Mouse (Mus musculus) hindbrain, embryonic 15.5 days (tissue): ENCODE measurements around the gene Arhgef38. TPM values are rescaled to one million over a fixed set of nuclear protein-coding genes. Genes with fewer than 3 reads are reported as not detected.

ENCODE experiments used
- ATAC-seq: fragments of 200-750 bp; cut with Nextera tagmentation; 2 replicates; pipeline ENCODE4 v1.8.0; 2017; ENCODE audit warnings: low read depth, moderate number of reproducible peaks, moderate TSS enrichment; ENCODE audit not compliant: low FRiP score
- H3K27ac ChIP-seq: fragments of 300-500 bp; sonication (generic); replicated peaks from 2 replicates; pipeline ENCODE4 v1.5.1; 2015; ENCODE audit warnings: mild to moderate bottlenecking, inconsistent platforms
- H3K27me3 ChIP-seq: fragments of 300-500 bp; sonication (generic); 2 replicates; pipeline ENCODE4 v1.6.1; 2015; ENCODE audit warnings: control low read depth, inconsistent platforms
- H3K36me3 ChIP-seq: fragments of 300-500 bp; sonication (generic); 2 replicates; pipeline ENCODE4 v1.6.1; 2015; ENCODE audit warnings: control low read depth, inconsistent platforms
- H3K4me1 ChIP-seq: fragments of 300-500 bp; sonication (generic); replicated peaks from 2 replicates; pipeline ENCODE4 v1.6.1; 2015; ENCODE audit warnings: control low read depth, inconsistent platforms
- H3K4me2 ChIP-seq: fragments of 300-500 bp; sonication (generic); 2 replicates; pipeline ENCODE4 v1.6.1; 2015; ENCODE audit warnings: moderate library complexity, mild to moderate bottlenecking, inconsistent platforms
- H3K4me3 ChIP-seq: fragments of 300-500 bp; sonication (generic); 2 replicates; pipeline ENCODE4 v1.5.1; 2015; ENCODE audit warnings: mild to moderate bottlenecking, inconsistent platforms
- H3K9ac ChIP-seq: fragments of 300-500 bp; sonication (generic); 2 replicates; pipeline ENCODE4 v1.6.1; 2015; ENCODE audit warnings: inconsistent platforms
- H3K9me3 ChIP-seq: fragments of 300-500 bp; sonication (generic); 2 replicates; pipeline ENCODE4 v1.6.1; 2016; ENCODE audit warnings: control low read depth, inconsistent platforms
- WGBS: fragments of 180-500 bp; shearing (Covaris S2); methylation state at CpG from one replicate; pipeline ENCODE4 v1.1.7; 2015; 5-methylcytosine and 5-hydroxymethylcytosine counted together
- polyA plus RNA-seq: library from polyadenylated mRNA; unstranded; fragments of >200 nt; fragmentation: Nextera tagmentation; extraction: Ambion mirVana; gene quantifications from 2 replicates; pipeline ENCODE4 v1.2.1, GENCODE M21; 2015

The Arhgef38 gene
- polyA plus RNA-seq, 1 experiment from 2014 or later: not detected

- H3K4me1 ChIP-seq: peaks cover 26% of the 10 kb centered on the region
- WGBS: under 1% methylated on average over 43 of the region's 44 CpGs
- H3K27ac ChIP-seq: peak overlapping the region; percentile 97
- peak overlapping the region; percentile 97 for H3K4me3 ChIP-seq
- H3K27me3 ChIP-seq: no peaks in the 10 kb centered on the region
- peak; percentile 90; the same call in 1 of the 2 replicates for ATAC-seq
- peak overlapping the region; percentile 94 for H3K9ac ChIP-seq
- H3K4me2 ChIP-seq: peak overlapping the region; percentile 76
- no peaks in the 10 kb centered on the region for H3K36me3 ChIP-seq
- no peaks in the 10 kb centered on the region for H3K9me3 ChIP-seq
Measured at GRCm38 (mm10) chr3:133091121-133091663, 143.6 kb downstream of the Arhgef38 start.

- H3K4me3 ChIP-seq: peak overlapping the region; percentile 97
- WGBS: 12% methylated on average over 11 of the region's 11 CpGs
- peaks cover 26% of the 10 kb centered on the region for H3K4me1 ChIP-seq
- no peaks in the 10 kb centered on the region for H3K9me3 ChIP-seq
- H3K27ac ChIP-seq: peak overlapping the region; percentile 97
- H3K4me2 ChIP-seq: peak overlapping the region; percentile 76
- H3K27me3 ChIP-seq: no peaks in the 10 kb centered on the region
- peak overlapping the region; percentile 94 for H3K9ac ChIP-seq
- no peak for ATAC-seq
- no peaks in the 10 kb centered on the region for H3K36me3 ChIP-seq
Measured at GRCm38 (mm10) chr3:133090247-133091120, 144.3 kb downstream of the Arhgef38 start.

GRCm38 (mm10) chr3:133085858-133086257, 148.9 kb downstream of the Arhgef38 start:
- peak; percentile 73 for ATAC-seq
- Histone ChIP-seq H3K9me3 (no peaks in the 10 kb centered on the region), H3K27me3 (no peaks in the 10 kb centered on the region), H3K27ac (no peak overlapping the region), H3K36me3 (peaks cover 15% of the 10 kb centered on the region; the same call in 1 of the 2 replicates), H3K4me1 (peaks cover 7% of the 10 kb centered on the region), H3K4me2 (no peak overlapping the region), H3K9ac (no peak overlapping the region), H3K4me3 (no peak overlapping the region)
- WGBS: 66% methylated on average over 3 of the region's 3 CpGs

GRCm38 (mm10) chr3:133082736-133083135, 152.0 kb downstream of the Arhgef38 start:
- Histone ChIP-seq H3K9me3 (no peaks in the 10 kb centered on the region), H3K27ac (no peak overlapping the region), H3K4me3 (no peak overlapping the region), H3K9ac (no peak overlapping the region), H3K4me1 (no peaks in the 10 kb centered on the region), H3K4me2 (no peak overlapping the region), H3K36me3 (peaks cover 15% of the 10 kb centered on the region; the same call in 1 of the 2 replicates), H3K27me3 (no peaks in the 10 kb centered on the region)
- 94% methylated on average over 5 of the region's 5 CpGs for WGBS
- ATAC-seq: no peak

- Histone ChIP-seq H3K9ac (no peak overlapping the region), H3K4me3 (no peak overlapping the region), H3K9me3 (no peaks in the 10 kb centered on the region), H3K4me1 (no peaks in the 10 kb centered on the region), H3K36me3 (0 out of 2 replicates have a peak, but pooled peaks cover 7% of the 10 kb centered on the region), H3K27ac (no peak overlapping the region), H3K27me3 (no peaks in the 10 kb centered on the region), H3K4me2 (no peak overlapping the region)
- WGBS: 91% methylated on average over 10 of the region's 10 CpGs
- no peak for ATAC-seq
Measured at GRCm38 (mm10) chr3:133075560-133075959, 159.2 kb downstream of the Arhgef38 start.

Other genes with a start within 250 kb of the Arhgef38 start
- 15.7 and 16.3 TPM in 2 replicates for gene Ints12, start 143.1 kb downstream of the Arhgef38 start, polyA plus RNA-seq
- 3.0 and 3.7 TPM in 2 replicates for gene Gstcd, start 142.9 kb downstream of the Arhgef38 start, polyA plus RNA-seq
- 80.1 and 80.6 TPM in 2 replicates for gene Ppa2, start 75.2 kb upstream of the Arhgef38 start, polyA plus RNA-seq